Comparison of ENCODE assay signal across 8 mouse cellular contexts in genomic region chr4:136282621-136283480, GRCm38 (mm10). TPM values are rescaled to one million over a fixed set of nuclear protein-coding genes. Genes with fewer than 3 reads are reported as not detected.
DNase-seq lines count a peak whose midpoint lies in the region; ATAC-seq and TF ChIP-seq lines count a peak whose summit lies in the region.
"Had no signal": no experiment of that assay in that cellular context is flagged by ENCODE, and none has a peak within 500 bp of the region (broad histone marks: within the 10 kb centered on the region; RNA-seq: fewer than 3 reads in every experiment).

No protein-coding gene starts in this region.

- H3K9me3 ChIP-seq in forebrain, embryonic 15.5 days, result no peaks in the 10 kb centered on the region
- H3K9me3 ChIP-seq in hindbrain, postnatal 0 days (ENCODE audit: low read length), result no peaks in the 10 kb centered on the region
- H3K9me3 ChIP-seq: liver, embryonic 15.5 days had no signal

- TF ChIP-seq CTCF in hindbrain, postnatal 0 days (IDR thresholded peaks at IDR 0.05; ENCODE audit: low read depth), result no peak

- H3K4me3 ChIP-seq in forebrain, embryonic 15.5 days, result no peak overlapping the region
- H3K4me3 ChIP-seq in hindbrain, postnatal 0 days (ENCODE audit: low read length), result no peak overlapping the region
- H3K4me3 ChIP-seq: liver, embryonic 15.5 days had no signal

- H3K27me3 ChIP-seq in forebrain, embryonic 15.5 days, result no peaks in the 10 kb centered on the region
- H3K27me3 ChIP-seq in hindbrain, postnatal 0 days (ENCODE audit: insufficient read depth, low read length), result no peaks in the 10 kb centered on the region

- peaks cover 43% of the 10 kb centered on the region for H3K4me1 ChIP-seq in forebrain, embryonic 15.5 days
- H3K4me1 ChIP-seq in hindbrain, postnatal 0 days (ENCODE audit: insufficient read depth, low read length), result peaks cover 22% of the 10 kb centered on the region

- H3K4me2 ChIP-seq in forebrain, embryonic 15.5 days (replicated peaks), result 0 out of 2 replicates have a peak overlapping the region, but pooled peaks have one; percentile 11
- no peak overlapping the region for H3K4me2 ChIP-seq in hindbrain, postnatal 0 days (ENCODE audit: low read depth, low read length)
- H3K4me2 ChIP-seq: liver, embryonic 15.5 days had no signal

- peak overlapping the region; percentile 98 for H3K27ac ChIP-seq in forebrain, embryonic 15.5 days (replicated peaks)
- peak overlapping the region; percentile 94 for H3K27ac ChIP-seq in hindbrain, postnatal 0 days
- H3K27ac ChIP-seq: liver, embryonic 15.5 days had no signal

- ATAC-seq in forebrain, embryonic 15.5 days (replicated peaks), result no peak
- no peak for ATAC-seq in hindbrain, postnatal 0 days

- 10% methylated on average over 10 of the region's 10 CpGs for WGBS in forebrain, embryonic 15.5 days
- WGBS in hindbrain, postnatal 0 days, result 23% methylated on average over 10 of the region's 10 CpGs

- peaks cover 5% of the 10 kb centered on the region for H3K36me3 ChIP-seq in forebrain, embryonic 15.5 days
- no peaks in the 10 kb centered on the region for H3K36me3 ChIP-seq in hindbrain, postnatal 0 days (ENCODE audit: insufficient read depth, low read length)

- DNase-seq in embryo, embryonic 11 days, result peak; percentile 60
- DNase-seq in hindbrain, postnatal 0 days (ENCODE audit: low spot score), result peak; percentile 21
- peak; percentile 35 for DNase-seq in lung, postnatal 14 days
- no peak for DNase-seq in thymus, postnatal 4 days
- no peak for DNase-seq in urinary bladder, postnatal 14 days (ENCODE audit: low spot score)
- DNase-seq in cerebellum, adult 9-10 months, result no peak

- H3K9ac ChIP-seq in forebrain, embryonic 15.5 days (replicated peaks), result no peak overlapping the region; the same call in 1 of the 2 replicates
- H3K9ac ChIP-seq in hindbrain, postnatal 0 days (replicated peaks; ENCODE audit: low read length), result no peak overlapping the region
- H3K9ac ChIP-seq: liver, embryonic 15.5 days had no signal

RNA-seq across cellular contexts. Expression of gene Zfp46, which starts 1.6 kb away (rescaled TPM):
- 42.2 and 46.1 TPM in 2 replicates for polyA plus RNA-seq in forebrain, embryonic 15.5 days (2015; fragmentation: Nextera tagmentation; extraction: Ambion mirVana)
- 53.4 and 61.5 TPM in 2 replicates for total RNA-seq in hindbrain, postnatal 0 days (2014; rRNA removed)
- 22.4 and 22.6 TPM in 2 replicates for polyA plus RNA-seq in hindbrain, postnatal 0 days (2015; fragmentation: Nextera tagmentation; extraction: Ambion mirVana)

RNA-seq across cellular contexts. Expression of gene Hnrnpr, which starts 27.9 kb away (rescaled TPM):
- 247 and 258 TPM in 2 replicates for polyA plus RNA-seq in forebrain, embryonic 15.5 days (2015; fragmentation: Nextera tagmentation; extraction: Ambion mirVana)
- 66.4 and 69.0 TPM in 2 replicates for total RNA-seq in hindbrain, postnatal 0 days (2014; rRNA removed)
- 154 and 159 TPM in 2 replicates for polyA plus RNA-seq in hindbrain, postnatal 0 days (2015; fragmentation: Nextera tagmentation; extraction: Ambion mirVana)

RNA-seq across cellular contexts. Expression of gene Tcea3, which starts 35.3 kb away (rescaled TPM):
- 0.57 and 1.0 TPM in 2 replicates for polyA plus RNA-seq in forebrain, embryonic 15.5 days (2015; fragmentation: Nextera tagmentation; extraction: Ambion mirVana)
- total RNA-seq in hindbrain, postnatal 0 days (2014; rRNA removed), result 2.2 TPM in 1 of 2 replicates, not detected in the other
- polyA plus RNA-seq in hindbrain, postnatal 0 days (2015; fragmentation: Nextera tagmentation; extraction: Ambion mirVana), result 2.7 and 3.3 TPM in 2 replicates

Comparison
In these comparisons a context has a peak if more than half of its experiments do, and no peak if none do; other contexts are left out.
1. DNase-seq: peak in embryo, embryonic 11 days (single experiment), hindbrain, postnatal 0 days (single experiment) and lung, postnatal 14 days (single experiment); none in thymus, postnatal 4 days (single experiment), urinary bladder, postnatal 14 days (single experiment) and cerebellum, adult 9-10 months (single experiment).